Mouse (Mus musculus): ENCODE data around the gene Med31. TPM values are rescaled to one million over a fixed set of nuclear protein-coding genes. Genes with fewer than 3 reads are reported as not detected.

Med31 gene
- polyA plus RNA-seq (2015; fragmentation: Nextera tagmentation; extraction: Ambion mirVana): 50.3 and 50.7 TPM in 2 replicates

DNA sequence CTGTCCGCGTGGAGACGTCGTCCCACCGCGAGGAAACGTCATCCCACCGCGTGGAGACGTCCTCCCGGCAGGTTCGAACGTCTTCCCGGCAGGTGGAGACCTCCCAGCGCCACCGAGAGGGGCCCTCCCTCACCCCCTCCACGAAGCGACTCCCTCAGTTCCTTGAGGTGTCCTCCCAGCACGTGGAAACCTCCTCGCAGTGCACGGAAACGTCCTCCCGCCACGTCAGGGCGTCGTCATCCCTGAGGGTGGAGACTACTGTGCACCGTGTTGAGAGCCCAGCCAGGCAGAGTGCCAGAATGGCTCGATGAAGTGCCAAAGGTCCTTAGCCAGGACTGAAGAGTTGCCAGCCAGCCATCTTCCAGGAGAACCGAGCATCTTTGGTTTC is at the start of gene Med31:
Gene Med31, minus strand, starts transcription at position 183 of the 388 bp plus-strand sequence.
- Histone ChIP-seq H3K36me3 (ENCODE audit: insufficient read depth, low read length) (peaks cover 6% of the 10 kb centered on the region; the same call in 1 of the 2 replicates), H3K4me3 (ENCODE audit: low read depth, low read length) (peak within 1 kb of the TSS; percentile 76), H3K4me1 (ENCODE audit: insufficient read depth, low read depth, low read length) (no peaks in the 10 kb centered on the region; the same call in 1 of the 2 replicates), H3K4me2 (replicated peaks; ENCODE audit: low read depth, low read length) (peak within 1 kb of the TSS; percentile 87), H3K27ac (ENCODE audit: low read length) (peak within 1 kb of the TSS; percentile 81), H3K9me3 (ENCODE audit: low read length) (no peaks in the 10 kb centered on the region), H3K9ac (replicated peaks; ENCODE audit: low read depth) (peak within 1 kb of the TSS; percentile 58), H3K27me3 (replicated peaks; ENCODE audit: insufficient read depth, low read length) (no peaks in the 10 kb centered on the region)
- TF ChIP-seq CTCF (IDR thresholded peaks at IDR 0.05): no peak
- TF ChIP-seq EP300 (IDR thresholded peaks at IDR 0.05): no peak
- DNase-seq (ENCODE audit: low spot score) (peak; percentile 84), ATAC-seq (peak; percentile 79)
- WGBS: 1% methylated on average over 29 of the region's 29 CpGs

DNA sequence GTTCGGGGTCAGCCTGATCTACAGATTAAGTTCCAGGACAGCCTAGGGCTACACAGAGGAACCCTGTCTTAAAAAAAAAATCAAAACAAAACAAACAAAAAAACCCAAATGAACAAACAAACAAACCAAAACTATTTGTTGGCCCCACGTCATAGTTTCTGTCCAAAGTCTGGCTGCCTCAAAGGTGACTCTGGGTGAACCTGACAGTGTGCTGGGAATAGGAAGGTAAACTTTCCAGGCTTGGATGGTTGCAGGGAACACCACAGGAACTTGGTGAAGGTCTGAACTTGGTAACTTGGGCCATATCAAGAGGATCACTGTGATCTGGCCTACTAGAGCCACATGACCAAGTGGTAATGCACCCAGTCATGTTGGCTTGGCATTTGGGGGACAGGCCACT is 41.0 kb upstream of the Med31 start:
- Histone ChIP-seq H3K4me2 (replicated peaks; ENCODE audit: low read depth, low read length) (no peak overlapping the region), H3K27me3 (replicated peaks; ENCODE audit: insufficient read depth, low read length) (no peaks in the 10 kb centered on the region), H3K4me3 (ENCODE audit: low read depth, low read length) (no peak overlapping the region), H3K9me3 (ENCODE audit: low read length) (no peaks in the 10 kb centered on the region), H3K36me3 (ENCODE audit: insufficient read depth, low read length) (no peaks in the 10 kb centered on the region), H3K9ac (replicated peaks; ENCODE audit: low read depth) (no peak overlapping the region), H3K27ac (ENCODE audit: low read length) (no peak overlapping the region), H3K4me1 (ENCODE audit: insufficient read depth, low read depth, low read length) (no peaks in the 10 kb centered on the region)
- TF ChIP-seq CTCF (IDR thresholded peaks at IDR 0.05) (no peak), EP300 (IDR thresholded peaks at IDR 0.05) (no peak)
- WGBS: 76% methylated on average over 2 of the region's 2 CpGs
- DNase-seq (ENCODE audit: low spot score): no peak
- no peak for ATAC-seq

DNA sequence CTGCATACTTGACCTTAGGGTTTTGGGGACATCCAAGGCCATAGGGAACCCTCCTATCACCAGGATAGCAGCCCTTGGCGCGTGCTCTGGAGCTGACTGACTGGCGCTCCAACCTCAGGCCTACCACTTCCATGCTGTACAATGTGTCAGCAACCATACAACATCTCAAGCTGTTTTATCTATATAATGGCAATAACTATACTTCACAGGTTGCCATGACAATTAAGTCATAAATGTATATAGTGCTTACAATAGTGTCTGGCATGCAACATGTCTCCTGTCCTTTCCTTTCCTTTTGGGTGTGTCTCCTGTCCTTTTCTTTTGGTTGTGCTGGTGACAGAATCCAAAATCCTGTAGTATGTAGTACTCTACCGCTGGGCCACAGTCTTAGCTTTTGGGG is 40.2 kb upstream of the Med31 start:
- no peaks in the 10 kb centered on the region for H3K4me1 ChIP-seq (ENCODE audit: insufficient read depth, low read depth, low read length)
- H3K27me3 ChIP-seq (replicated peaks; ENCODE audit: insufficient read depth, low read length): no peaks in the 10 kb centered on the region
- H3K4me2 ChIP-seq (replicated peaks; ENCODE audit: low read depth, low read length): no peak overlapping the region
- H3K9me3 ChIP-seq (ENCODE audit: low read length): no peaks in the 10 kb centered on the region
- no peak overlapping the region for H3K27ac ChIP-seq (ENCODE audit: low read length)
- WGBS: 93% methylated on average over 4 of the region's 4 CpGs
- no peak for DNase-seq (ENCODE audit: low spot score)
- no peaks in the 10 kb centered on the region for H3K36me3 ChIP-seq (ENCODE audit: insufficient read depth, low read length)
- H3K9ac ChIP-seq (replicated peaks; ENCODE audit: low read depth): no peak overlapping the region
- no peak for ATAC-seq
- TF ChIP-seq CTCF (IDR thresholded peaks at IDR 0.05) (no peak), EP300 (IDR thresholded peaks at IDR 0.05) (no peak)
- no peak overlapping the region for H3K4me3 ChIP-seq (ENCODE audit: low read depth, low read length)

DNA sequence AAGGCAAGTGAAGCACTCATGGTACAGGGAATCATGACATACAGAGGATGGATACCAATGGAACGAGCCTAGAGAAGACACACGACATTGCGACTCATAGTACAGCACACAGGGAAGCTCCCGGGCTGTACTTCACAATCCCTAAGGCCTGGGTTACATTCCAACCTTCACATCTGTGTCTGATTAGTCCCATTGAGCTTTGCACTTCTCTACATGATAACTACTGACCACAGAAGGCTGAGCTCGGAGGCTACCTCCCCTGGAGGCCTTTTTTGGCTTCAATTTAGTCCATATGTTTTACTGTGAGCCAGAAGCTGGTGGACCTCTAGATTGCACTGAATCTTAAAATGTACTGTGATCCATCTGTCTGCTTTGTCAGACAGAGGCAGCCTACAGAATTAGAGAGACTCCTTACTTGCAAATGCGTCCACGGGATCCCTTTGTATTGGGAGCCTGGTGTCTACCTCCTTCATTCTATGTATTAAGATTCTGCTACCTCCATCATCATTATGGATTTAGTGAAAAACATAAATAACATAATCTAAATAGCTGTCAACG is 29.9 kb upstream of the Med31 start:
- H3K4me3 ChIP-seq (ENCODE audit: low read depth, low read length): no peak overlapping the region
- no peak overlapping the region for H3K4me2 ChIP-seq (replicated peaks; ENCODE audit: low read depth, low read length)
- no peak for DNase-seq (ENCODE audit: low spot score)
- H3K27me3 ChIP-seq (replicated peaks; ENCODE audit: insufficient read depth, low read length): no peaks in the 10 kb centered on the region
- H3K4me1 ChIP-seq (ENCODE audit: insufficient read depth, low read depth, low read length): no peaks in the 10 kb centered on the region
- TF ChIP-seq EP300 (IDR thresholded peaks at IDR 0.05): no peak
- TF ChIP-seq CTCF (IDR thresholded peaks at IDR 0.05): no peak
- no peaks in the 10 kb centered on the region for H3K9me3 ChIP-seq (ENCODE audit: low read length)
- H3K9ac ChIP-seq (replicated peaks; ENCODE audit: low read depth): no peak overlapping the region
- no peak for ATAC-seq
- H3K27ac ChIP-seq (ENCODE audit: low read length): no peak overlapping the region
- H3K36me3 ChIP-seq (ENCODE audit: insufficient read depth, low read length): no peaks in the 10 kb centered on the region
- 80% methylated on average over 8 of the region's 8 CpGs for WGBS

DNA sequence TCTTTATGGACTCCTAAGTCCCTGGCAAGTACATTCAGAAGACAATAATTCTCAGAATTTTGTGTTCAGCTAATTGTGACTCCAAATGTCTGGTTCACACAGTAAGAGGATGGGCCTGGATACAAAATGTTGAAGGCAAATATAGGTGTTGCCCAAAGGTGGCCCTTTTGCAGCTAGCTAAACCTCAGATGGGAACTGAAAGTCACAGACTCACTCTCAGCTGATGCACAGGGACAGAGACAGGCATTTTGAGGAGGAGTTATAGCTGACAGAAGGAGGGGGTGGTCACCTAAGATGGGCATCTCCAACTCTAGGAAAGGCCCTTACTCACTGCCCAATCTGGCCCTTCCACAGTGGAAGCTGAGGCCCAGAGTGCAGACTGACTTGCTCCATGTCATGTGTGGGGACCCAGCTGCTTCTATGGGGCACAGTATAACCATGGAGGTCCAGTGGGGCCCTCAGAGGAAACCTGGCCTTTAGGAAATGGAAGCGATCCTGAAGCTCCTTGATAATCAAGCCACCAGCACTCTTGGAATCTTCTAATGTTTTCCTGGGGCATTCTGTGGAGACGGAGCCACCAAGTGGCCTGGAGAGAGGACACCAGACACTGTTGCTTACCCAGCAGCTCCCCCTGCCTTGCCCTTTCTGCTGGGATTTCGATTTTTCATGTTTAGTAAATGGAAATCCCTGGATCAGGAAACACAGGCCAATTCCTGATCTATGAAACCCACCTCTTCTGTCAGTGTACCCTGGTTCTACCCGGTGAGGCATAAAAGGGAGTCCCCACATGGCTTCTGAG is 24.9 kb upstream of the Med31 start:
- H3K36me3 ChIP-seq (ENCODE audit: insufficient read depth, low read length): no peaks in the 10 kb centered on the region
- no peak overlapping the region for H3K4me2 ChIP-seq (replicated peaks; ENCODE audit: low read depth, low read length)
- no peak overlapping the region for H3K9ac ChIP-seq (replicated peaks; ENCODE audit: low read depth)
- no peaks in the 10 kb centered on the region for H3K9me3 ChIP-seq (ENCODE audit: low read length)
- ATAC-seq: no peak
- DNase-seq (ENCODE audit: low spot score): no peak
- no peak overlapping the region for H3K4me3 ChIP-seq (ENCODE audit: low read depth, low read length)
- H3K27me3 ChIP-seq (replicated peaks; ENCODE audit: insufficient read depth, low read length): no peaks in the 10 kb centered on the region
- no peaks in the 10 kb centered on the region for H3K4me1 ChIP-seq (ENCODE audit: insufficient read depth, low read depth, low read length)
- no peak overlapping the region for H3K27ac ChIP-seq (ENCODE audit: low read length)
- no peak for TF ChIP-seq EP300 (IDR thresholded peaks at IDR 0.05)
- TF ChIP-seq CTCF (IDR thresholded peaks at IDR 0.05): no peak
- 57% methylated on average over 4 of the region's 4 CpGs for WGBS

DNA sequence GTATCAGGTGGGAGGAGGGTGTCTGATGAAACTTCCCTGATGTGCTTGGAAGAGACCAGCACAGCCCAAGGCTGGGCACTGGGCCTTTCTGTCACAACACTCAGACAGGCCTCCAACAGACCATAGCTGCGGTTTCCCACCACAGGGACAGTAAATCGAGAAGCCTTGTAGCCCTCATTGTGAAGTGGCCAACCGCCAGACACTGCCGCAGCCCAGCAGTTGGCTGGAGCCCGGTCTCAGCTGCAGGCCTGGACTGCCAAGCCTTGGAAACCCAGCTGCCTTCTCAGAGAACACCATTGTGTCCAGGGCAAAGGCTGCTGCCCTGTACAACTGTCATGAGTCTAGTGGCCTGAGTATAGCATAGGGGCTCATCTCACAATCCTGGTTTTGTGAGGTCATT is 18.6 kb upstream of the Med31 start:
- H3K4me3 ChIP-seq (ENCODE audit: low read depth, low read length): no peak overlapping the region
- no peak for ATAC-seq
- 57% methylated on average over 5 of the region's 5 CpGs for WGBS
- H3K27me3 ChIP-seq (replicated peaks; ENCODE audit: insufficient read depth, low read length): no peaks in the 10 kb centered on the region
- TF ChIP-seq CTCF (IDR thresholded peaks at IDR 0.05) (no peak), EP300 (IDR thresholded peaks at IDR 0.05) (no peak)
- no peaks in the 10 kb centered on the region for H3K36me3 ChIP-seq (ENCODE audit: insufficient read depth, low read length)
- H3K9me3 ChIP-seq (ENCODE audit: low read length): no peaks in the 10 kb centered on the region
- H3K9ac ChIP-seq (replicated peaks; ENCODE audit: low read depth): no peak overlapping the region
- no peak overlapping the region for H3K27ac ChIP-seq (ENCODE audit: low read length)
- H3K4me1 ChIP-seq (ENCODE audit: insufficient read depth, low read depth, low read length): no peaks in the 10 kb centered on the region
- no peak for DNase-seq (ENCODE audit: low spot score)
- H3K4me2 ChIP-seq (replicated peaks; ENCODE audit: low read depth, low read length): no peak overlapping the region
